Mouse (Mus musculus) mouse trophoblast stem cell (cell line): ENCODE data around the gene 1700086D15Rik.

Source experiments
- in situ Hi-C, 2 experiments: fragments of 300-500 bp; cut with MseI, MboI; formaldehyde crosslinking; loops; 2 replicates in 1 of 2; 3 replicates in 1 of 2; pipeline ENCODE4 v1.15.1; 2025

The 1700086D15Rik gene

DNA sequence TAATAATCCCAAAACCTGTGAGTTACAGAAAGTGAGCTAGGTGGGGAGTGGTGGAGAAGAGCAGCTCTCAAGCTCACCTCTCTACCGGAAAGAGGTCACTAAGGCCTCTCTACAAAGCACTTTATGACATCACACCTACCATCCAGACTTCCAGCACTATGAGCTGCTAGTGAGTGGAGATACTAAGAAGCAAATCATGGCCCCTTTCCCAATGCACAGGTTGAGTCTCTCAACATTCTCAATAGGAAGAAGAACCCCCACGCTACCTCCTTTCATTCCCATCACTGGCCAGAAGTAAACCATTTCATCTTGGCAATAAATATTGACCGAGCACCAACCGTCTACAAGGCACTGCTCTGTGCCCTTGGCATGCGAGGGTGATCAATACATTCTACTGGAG lies at the start of gene 1700086D15Rik:
1700086D15Rik (minus strand) TSS at position 101 of the 400 bp plus-strand sequence.
- in situ Hi-C loops = no loop called here

DNA sequence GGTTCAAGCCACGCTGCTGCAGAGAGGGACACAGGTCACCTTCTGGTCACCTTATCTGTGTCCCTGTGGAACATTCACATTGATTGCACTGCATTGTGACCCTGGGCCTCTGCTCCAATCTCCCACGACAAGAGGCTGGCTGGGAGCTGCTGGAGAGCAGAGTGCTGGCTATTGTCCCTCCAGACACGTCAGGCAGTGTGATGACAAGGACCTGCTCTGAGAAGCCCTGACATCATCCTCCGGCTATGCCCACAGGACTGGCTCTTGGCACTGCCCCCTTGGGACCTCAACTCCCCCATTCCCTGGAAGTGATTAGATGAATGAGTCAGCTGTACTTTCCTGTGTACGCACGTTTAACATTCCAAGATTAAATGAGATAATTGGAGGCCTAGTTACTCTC lies 49.8 kb upstream of the 1700086D15Rik start:
- in situ Hi-C loops = no loop called here

DNA sequence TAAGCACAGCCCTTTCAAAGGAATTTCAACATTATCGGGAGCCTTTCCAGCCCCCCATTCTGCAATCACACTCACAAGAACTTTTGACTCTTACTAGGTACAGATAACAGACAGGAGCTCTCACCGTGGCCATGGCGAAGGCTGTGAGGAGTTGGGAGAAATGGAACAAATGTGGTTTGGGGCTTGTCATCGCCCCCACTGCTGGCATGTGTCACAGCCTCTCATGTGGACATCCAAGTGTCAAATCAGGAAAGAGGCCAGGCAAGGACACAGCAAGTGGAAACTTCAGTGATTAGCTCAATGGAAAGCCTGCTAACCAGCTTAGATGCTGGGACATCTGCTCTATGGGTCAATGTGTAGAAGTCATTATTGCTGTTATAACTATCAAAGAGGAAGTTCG lies 45.6 kb upstream of the 1700086D15Rik start:
- in situ Hi-C loops = no loop called here

DNA sequence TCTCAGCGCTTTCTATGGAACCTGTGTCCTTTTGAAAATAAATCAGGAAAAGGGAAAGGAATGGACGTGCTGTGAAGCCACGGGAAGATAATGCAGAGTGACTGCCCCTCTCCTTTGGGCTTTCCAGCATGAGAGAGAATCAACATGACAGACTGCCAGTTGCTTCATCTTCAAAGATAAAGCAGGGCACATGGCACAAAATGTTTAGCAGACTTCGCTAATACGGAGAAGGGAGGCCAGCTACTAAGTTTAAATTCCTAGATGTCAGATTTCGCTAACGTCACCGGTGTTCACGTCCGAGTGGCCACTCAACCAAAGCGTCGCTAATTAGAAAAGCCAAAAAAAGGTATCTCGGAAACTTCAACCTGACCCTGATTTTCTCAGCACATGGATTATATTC lies 45.0 kb upstream of the 1700086D15Rik start:
- in situ Hi-C loops = no loop called here

DNA sequence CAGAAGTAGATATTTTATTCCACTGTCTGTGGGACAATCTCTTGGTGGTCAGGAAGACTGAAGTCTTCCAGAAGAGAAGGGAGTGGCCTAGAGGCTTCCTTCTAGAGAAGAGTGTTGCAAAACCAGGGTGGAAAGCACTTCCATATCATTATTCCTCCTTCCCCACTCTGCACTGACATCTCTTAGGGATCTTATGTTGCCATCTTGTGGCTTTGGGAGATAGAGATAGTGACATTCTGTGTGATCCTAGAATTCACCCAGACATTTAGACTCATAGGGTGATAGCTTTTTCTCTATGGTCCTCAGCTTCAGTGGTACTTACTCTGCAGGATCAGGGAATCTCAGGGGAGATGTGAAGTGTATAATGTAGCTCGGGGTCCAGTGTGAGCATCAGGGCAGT lies 43.3 kb upstream of the 1700086D15Rik start:
- in situ Hi-C loops = no loop called here

DNA sequence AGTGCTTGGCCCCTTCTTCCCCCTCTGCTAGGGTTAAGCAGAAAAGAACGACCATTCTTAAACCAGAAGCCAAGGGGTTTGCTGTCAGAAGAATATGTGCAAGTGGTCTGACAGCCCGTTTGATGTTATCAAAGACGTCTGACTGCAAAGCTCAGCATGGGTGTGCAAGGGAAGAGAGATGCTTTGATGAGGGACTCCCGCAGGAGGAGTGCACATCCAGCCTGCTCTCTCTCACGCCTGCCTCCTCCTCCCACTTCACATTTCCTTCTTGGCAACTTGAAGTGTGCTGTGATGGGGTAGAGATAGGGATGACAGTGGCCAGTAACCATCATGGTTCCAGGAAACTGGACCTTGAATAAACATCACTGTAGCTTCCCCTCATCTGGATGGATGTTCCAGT lies 42.5 kb upstream of the 1700086D15Rik start:
- in situ Hi-C loops = no loop called here

DNA sequence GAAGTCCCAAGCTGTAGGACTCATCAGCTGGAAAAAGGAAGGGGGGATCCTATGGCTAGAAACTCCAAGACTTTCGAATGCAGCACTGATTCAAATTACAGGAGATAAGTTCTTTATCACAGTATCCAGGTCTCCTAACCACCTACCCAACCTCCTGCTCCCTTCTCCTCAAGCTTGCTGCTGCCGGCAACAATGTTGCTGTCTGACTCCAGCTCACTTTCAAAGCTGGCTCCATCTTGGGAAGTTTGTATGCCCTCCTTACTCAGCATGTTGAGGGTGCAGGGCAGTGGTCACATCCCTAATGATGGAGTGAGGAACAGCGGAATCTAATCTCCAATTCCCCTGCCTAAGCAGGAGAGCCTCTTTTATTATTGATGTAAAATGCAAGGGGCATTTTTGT lies 38.3 kb upstream of the 1700086D15Rik start:
- in situ Hi-C loops = loop anchor here in 1 of 2 experiments (10.0 kb wide), 1 partner anchor 477 kb away; no protein-coding TSS in a partner anchor

DNA sequence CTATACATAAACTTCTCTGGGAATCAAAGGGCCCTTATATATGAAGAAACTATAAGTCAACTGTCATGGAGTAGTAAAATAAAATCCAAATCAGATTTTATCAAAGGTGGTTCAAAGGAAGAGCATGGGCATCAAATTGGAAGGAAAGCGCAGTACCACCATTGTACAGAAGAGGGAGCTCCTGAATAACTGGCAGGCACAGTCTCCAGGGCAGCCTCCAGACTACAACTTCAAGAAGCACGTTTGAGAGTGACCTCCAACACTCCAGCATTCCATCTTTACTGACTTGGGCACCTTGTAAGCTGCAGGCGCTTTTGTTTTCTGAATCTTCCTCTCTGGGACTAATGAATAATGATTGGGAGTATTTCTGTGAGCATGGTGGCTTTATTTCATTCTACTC lies 37.6 kb upstream of the 1700086D15Rik start:
- in situ Hi-C loops = loop anchor here in 1 of 2 experiments (10.0 kb wide), 1 partner anchor 478 kb away; no protein-coding TSS in a partner anchor

DNA sequence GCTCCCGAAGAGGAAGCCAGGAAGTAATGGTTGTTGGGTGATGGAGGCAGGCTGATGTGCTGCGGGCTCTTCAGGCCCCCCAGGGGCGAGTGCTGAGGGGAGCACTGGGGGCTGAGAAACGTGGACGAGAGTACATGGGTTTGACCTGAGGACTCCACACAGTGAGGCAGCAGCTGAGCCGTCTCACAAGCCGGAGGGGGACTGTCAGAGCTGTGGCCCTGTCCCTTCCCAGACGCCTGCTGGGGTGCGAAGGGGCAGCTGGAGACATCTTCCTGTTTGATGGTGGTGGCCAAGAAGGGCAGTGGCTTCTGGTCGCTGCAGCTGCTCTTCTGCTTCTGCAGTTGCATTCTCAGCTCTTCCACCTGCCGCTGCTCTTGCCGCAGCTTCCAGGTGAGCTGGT lies 27.3 kb upstream of the 1700086D15Rik start:
- in situ Hi-C loops = no loop called here

DNA sequence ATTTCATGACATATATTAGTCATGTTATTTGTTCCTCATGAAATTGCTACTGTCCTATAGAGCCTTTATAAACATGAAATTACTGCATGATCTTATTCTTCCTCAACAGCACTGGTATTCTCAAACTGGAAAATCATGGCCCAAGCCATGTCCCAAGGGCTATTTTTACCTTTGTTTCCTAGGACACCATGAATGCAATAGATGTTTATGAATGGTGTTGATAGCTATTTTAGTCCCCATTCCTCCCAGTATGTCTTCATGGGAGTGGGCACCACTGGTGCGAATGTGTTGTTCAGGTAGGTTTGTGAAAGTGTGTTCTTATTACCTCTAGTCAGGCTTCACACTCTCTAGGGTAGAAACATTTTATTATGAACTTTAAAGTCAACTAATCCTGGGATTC lies 25.4 kb upstream of the 1700086D15Rik start:
- in situ Hi-C loops = no loop called here

DNA sequence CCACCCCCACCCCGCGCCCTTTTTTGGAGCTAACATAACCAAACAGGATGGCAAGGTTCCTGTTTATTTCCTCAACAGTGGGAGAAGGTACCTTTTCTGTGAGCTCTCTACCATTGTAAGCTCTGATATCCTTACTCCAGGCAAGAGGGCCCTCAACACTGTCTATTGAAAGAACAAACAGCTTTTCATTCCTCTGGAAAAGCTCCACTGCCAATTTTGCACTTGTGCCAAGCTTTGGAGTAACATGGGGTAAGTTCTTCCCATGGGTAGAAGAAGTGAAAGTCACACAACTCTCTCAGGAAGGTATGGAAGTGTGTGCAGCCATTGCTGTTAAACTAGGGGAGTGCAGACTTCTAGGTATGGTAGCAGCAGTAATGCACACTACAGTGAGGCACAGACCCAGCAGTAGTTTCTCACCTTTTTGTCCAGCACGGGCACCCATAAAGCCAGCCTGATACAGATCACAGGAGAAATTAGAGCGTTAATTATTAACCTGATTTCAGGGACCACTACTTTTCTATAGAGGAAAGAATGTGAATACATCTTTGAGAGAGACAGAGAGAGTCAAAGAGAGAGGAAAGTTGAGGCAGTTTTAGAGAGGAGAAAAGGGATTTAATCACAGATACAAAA lies 10.5 kb upstream of the 1700086D15Rik start:
- in situ Hi-C loops = no loop called here

DNA sequence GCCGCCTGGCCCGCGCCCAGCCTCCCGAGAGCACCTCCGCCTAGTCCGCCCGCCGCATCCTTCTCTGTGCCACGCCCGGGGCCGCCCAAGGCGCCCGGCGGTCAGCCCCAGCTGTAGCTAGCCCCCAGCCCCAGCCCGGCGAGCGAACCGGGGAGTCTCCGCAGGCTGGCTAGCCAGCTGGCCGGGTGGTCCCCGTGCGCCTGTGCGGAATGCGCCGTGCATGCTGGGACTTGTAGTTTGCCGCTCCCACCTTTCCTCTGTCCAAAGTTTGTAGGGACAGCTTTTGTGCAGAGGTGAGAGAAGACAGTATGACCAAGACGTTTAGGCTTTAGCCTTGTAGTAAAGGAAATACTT lies 3.1 kb upstream of the 1700086D15Rik start, which contains the start of gene Arhgap44:
Arhgap44 (minus strand) TSS at position 195 of the 354 bp plus-strand sequence.
- in situ Hi-C loops = no loop called here

DNA sequence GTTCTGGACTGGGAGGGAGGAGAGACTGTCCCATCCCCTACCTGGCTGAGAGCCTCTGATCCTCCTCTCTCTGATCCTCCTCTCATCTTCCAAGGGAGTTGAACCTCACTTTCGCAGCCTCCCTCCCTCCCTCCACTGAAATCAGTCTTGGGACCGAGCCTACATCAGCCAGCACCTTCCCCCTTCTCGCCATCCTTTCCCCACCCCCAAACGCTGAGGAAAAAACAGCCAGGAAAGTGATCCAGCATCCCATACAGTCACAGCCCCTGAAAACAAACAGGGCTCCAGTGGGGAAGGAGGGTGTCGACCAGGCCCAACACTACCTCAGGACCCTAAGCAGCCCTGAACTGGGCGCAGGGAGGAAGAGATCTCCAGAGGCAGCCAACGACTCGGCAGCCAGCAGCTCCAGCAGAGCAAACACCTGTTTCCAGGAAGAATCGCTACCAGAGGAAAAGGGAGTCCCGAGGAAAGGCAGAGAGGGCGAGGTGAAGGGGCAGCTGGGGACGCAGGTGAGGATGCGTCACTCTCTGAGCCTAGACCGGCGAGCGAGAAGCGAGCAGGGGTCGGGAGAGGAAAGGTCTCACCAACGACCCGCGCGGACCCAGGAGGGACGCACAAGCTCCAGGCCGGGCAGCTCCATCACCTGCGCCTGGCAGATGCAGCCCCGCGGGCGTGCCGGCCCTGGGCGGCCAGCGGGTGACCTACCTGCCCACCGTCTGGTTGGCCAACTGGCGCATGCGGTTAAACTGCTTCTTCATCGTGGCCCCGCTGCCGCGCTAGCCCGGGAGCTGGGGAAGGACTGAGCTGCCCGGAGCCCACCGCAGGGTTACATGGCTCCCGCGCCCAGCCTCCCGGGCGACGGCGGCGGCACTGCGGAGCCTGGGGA lies 2.4 kb upstream of the 1700086D15Rik start:
- in situ Hi-C loops = no loop called here

DNA sequence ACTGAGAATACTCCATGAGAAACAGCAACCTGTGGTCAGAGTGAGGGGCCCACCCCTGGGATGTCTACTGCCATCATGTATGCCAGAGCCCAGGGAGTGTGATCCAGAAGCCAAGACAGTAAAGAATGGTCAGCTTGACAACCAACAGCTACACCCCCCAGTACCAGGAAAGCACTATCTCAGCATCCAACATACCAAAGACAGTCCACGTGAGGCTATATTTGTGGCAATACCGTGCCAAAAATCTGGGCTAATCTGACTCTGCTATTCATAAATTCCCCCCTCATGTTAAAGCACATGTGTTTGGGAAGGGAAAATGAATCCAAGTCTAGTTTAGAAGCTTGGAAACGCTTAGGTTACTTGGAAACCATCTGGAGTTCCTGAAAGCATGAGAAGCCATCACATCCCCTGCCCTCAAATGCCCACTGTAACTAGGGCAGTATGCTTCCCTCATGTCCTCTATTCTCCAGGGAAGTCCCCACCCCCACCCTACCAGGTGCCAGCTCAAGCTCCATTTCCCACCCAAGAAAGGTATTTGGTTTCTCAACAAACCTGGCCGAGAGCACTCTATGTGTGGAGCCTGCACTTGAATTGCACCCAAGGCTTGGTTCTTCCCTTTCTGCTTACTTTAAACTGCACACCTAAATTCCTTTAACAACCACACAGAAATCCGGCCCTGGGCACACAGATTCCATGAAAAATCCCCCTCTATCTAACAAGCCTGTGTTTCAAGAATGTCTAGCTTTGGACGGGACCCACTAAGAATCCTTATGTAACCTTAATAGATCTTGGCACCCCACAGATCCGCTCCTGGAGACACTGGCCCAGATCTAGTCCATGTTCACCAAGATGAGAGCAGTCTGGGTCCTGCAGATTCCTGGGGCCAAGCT lies 1.5 kb upstream of the 1700086D15Rik start:
- in situ Hi-C loops = no loop called here

DNA sequence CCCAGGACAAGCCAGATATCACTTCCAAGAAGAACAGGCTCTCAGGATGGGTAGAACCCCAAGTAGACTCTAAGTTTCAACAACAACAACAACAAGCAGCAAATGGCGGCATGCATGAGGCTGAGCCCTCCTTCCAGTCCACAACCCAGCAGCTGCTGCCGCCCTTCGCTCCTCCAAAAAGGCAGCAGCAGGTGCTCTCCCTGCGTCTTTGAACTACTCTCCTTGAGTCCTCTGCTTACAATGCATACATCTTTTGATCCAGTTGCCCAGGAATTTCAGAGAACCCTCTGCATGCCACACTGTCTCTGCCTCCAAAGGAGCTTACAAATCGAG lies 1.1 kb downstream of the 1700086D15Rik start:
- in situ Hi-C loops = no loop called here

DNA sequence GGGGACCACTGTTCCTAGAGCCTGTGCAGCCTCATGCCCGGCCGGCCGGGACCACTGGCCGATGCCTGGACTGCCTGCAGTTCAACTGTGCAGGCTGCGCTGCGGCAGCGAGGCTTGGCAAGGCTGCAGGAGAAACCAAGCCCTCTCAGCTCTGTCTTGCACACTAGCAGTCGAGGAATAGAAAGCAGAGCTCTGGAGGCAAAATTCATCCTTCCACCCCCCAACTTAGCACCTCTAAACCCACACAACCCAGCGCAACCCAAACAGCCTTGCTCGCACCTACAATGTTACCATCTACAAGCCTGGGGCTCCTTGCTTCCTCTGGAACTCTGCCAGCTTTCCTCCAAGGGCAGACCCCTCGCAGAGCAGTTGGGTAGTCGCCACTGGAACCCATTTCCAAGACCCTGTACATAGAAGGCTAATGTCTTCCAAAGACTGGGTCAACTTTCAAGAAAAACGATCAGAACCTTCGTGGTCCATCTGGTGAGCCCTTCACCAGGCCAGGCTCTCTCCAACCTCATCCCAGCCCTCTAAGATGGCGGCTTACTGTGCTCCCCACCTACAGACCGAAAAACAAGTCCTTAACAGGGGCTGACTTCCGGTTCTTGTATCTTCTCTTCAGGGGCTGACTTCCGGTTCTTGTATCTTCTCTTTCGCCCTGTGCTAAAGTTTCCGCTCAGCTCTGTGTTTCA lies 1.6 kb downstream of the 1700086D15Rik start:
- in situ Hi-C loops = no loop called here

DNA sequence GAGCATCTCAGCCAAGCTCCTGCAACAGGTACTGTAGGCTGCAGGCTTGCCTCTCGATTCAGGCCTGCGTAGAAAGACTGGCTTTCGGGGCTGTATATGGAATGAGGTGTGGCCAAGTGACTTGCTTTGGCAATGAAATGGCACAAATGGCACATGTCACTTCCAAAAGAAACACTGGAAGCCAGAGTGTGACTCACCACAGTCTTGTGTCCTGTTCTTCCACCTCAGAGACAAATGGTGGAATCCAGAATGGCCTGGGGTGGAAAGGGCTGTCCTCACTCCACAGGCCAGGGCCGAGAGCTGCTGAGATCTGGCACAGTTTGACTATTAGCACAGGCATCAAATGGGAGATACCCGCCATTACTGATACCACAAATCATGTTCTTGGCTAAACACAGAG lies 6.7 kb downstream of the 1700086D15Rik start:
- in situ Hi-C loops = no loop called here

DNA sequence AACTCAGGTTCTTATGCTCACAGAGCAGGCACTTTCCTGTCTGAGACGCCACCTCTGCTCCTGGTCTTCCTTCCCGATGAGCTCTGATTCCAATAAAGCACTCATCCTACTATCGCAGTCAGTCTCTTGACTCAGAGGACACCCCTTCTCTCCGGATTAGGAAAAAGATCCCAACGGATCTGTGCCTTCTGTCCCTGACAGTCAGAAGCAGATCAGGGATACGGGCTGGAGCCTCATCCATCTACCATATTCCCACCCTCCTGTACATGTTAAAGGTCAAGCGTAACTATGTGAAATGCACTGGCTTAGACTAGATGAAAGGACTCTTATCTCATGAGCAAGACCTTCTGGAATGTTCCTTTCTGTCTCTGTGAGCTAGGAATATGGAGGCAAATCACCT lies 11.2 kb downstream of the 1700086D15Rik start:
- in situ Hi-C loops = no loop called here

DNA sequence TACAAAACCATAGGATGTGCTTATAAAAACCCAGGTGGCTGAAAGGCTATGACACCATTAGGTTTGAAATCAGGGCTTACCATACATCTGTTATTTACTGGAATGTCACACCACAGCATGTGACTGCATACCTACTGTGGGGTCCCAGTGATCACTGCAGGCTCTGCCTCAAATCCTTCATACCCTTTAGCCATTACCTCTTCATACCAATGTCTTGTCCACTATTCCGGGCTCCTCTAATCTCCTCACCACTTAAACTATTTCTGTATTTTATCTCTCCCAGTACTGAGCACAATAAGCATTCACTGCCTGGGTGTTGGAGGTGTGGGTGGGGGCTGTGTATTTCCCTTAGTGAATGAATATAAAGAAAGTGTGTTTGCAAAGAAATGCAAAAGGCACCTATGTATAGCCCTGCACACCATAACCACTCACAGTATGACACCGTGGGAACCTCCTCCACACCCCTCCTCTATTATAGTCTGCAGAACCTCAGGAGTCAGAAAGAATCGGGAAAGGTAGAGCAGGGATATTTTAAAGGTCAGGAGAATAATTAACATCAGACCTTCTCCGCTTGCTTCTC lies 16.8 kb downstream of the 1700086D15Rik start:
- in situ Hi-C loops = no loop called here

DNA sequence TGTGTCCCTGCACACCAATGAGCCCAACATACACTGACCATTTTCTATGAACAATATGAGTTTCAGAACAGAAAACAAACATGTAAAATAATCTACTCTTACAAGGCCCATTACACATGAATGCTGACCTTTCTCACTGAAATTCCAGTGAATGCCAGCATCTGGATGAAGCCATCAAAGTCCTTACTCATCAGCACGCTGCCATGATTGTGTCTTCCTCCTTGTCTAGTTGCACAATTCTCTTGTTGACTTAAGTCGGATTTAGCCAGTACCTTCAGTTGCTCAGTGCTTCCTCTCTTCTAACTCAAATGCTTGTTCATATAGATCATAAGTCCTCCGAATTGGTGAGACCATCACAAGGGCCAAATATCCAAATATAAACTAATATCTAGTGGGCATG lies 20.7 kb downstream of the 1700086D15Rik start:
- in situ Hi-C loops = no loop called here

DNA sequence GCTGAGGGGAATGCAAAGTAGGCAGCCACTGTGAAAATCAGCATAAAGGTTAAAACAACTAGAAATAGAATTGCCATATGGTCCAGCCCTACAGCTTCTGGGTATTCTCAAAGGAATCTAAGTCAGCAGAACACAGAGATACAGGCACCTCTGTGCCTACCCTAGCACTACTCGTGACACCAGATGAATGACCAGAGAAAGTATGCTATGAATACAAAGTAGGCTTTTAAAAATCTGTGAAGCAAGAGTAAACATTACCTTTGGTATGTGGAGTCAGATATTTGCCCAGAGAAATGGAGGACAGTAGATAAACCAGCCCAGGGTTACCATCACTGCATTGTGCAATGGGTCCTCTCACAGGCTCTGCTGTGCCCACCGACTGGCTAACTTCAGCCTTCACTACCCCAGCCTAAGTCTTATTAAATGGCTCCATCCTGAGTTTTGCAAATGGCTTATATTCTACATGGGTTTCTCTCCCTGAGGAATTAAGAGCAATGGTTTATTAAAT lies 22.5 kb downstream of the 1700086D15Rik start:
- in situ Hi-C loops = no loop called here
